Mouse (Mus musculus) midbrain, embryonic 11.5 days (tissue): ENCODE data around the gene Tecpr2. TPM values are rescaled to one million over a fixed set of nuclear protein-coding genes. Genes with fewer than 3 reads are reported as not detected.

Experiments used
- ATAC-seq: fragments of 200-750 bp; cut with Nextera tagmentation; 2 replicates; pipeline ENCODE4 v1.8.0; 2017; ENCODE audit warnings: moderate TSS enrichment, moderate library complexity; ENCODE audit not compliant: low FRiP score
- DNase-seq: peaks from one replicate; pipeline ENCODE4 v3.0.0; 2015; ENCODE audit warnings: low spot score; ENCODE audit errors: missing footprints
- H3K27ac ChIP-seq: fragments of 300-500 bp; sonication (generic); 2 replicates; pipeline ENCODE4 v1.5.1; 2014; ENCODE audit warnings: low read depth, low read length
- H3K27me3 ChIP-seq: fragments of 300-500 bp; sonication (generic); 2 replicates; pipeline ENCODE4 v1.6.1; 2014; ENCODE audit warnings: mild to moderate bottlenecking, low read length, moderate library complexity, mixed read lengths; ENCODE audit not compliant: control insufficient read depth, insufficient read depth
- H3K36me3 ChIP-seq: fragments of 300-500 bp; sonication (generic); 2 replicates; pipeline ENCODE4 v1.6.1; 2014; ENCODE audit warnings: mild to moderate bottlenecking, low read length, moderate library complexity, mixed read lengths; ENCODE audit not compliant: control insufficient read depth, insufficient read depth
- H3K4me1 ChIP-seq: fragments of 300-500 bp; sonication (generic); 2 replicates; pipeline ENCODE4 v1.6.1; 2014; ENCODE audit warnings: low read length; ENCODE audit not compliant: control insufficient read depth, insufficient read depth
- H3K4me2 ChIP-seq: fragments of 300-500 bp; sonication (generic); 2 replicates; pipeline ENCODE4 v1.6.1; 2014; ENCODE audit warnings: mild to moderate bottlenecking, moderate library complexity
- H3K4me3 ChIP-seq: fragments of 300-500 bp; sonication (generic); 2 replicates; pipeline ENCODE4 v1.5.1; 2014; ENCODE audit warnings: low read depth, low read length
- H3K9ac ChIP-seq: fragments of 300-500 bp; sonication (generic); 2 replicates; pipeline ENCODE4 v1.6.1; 2014; ENCODE audit warnings: low read length
- H3K9me3 ChIP-seq: fragments of 300-500 bp; sonication (generic); 2 replicates; pipeline ENCODE4 v1.6.1; 2016; ENCODE audit warnings: low read length; ENCODE audit not compliant: control insufficient read depth
- WGBS: fragments of 180-500 bp; shearing (Covaris S2); extraction: QIAGEN DNeasy Blood & Tissue Kit; methylation state at CpG from one replicate; pipeline ENCODE4 v1.1.7; 2014; 5-methylcytosine and 5-hydroxymethylcytosine counted together
- polyA plus RNA-seq: library from polyadenylated mRNA; unstranded; fragments of >200 nt; fragmentation: Nextera tagmentation; extraction: Ambion mirVana; gene quantifications from 2 replicates; pipeline ENCODE4 v1.2.1, GENCODE M21; 2014

The Tecpr2 gene
- polyA plus RNA-seq, 1 experiment from 2014 or later, result 4.2 TPM

DNA sequence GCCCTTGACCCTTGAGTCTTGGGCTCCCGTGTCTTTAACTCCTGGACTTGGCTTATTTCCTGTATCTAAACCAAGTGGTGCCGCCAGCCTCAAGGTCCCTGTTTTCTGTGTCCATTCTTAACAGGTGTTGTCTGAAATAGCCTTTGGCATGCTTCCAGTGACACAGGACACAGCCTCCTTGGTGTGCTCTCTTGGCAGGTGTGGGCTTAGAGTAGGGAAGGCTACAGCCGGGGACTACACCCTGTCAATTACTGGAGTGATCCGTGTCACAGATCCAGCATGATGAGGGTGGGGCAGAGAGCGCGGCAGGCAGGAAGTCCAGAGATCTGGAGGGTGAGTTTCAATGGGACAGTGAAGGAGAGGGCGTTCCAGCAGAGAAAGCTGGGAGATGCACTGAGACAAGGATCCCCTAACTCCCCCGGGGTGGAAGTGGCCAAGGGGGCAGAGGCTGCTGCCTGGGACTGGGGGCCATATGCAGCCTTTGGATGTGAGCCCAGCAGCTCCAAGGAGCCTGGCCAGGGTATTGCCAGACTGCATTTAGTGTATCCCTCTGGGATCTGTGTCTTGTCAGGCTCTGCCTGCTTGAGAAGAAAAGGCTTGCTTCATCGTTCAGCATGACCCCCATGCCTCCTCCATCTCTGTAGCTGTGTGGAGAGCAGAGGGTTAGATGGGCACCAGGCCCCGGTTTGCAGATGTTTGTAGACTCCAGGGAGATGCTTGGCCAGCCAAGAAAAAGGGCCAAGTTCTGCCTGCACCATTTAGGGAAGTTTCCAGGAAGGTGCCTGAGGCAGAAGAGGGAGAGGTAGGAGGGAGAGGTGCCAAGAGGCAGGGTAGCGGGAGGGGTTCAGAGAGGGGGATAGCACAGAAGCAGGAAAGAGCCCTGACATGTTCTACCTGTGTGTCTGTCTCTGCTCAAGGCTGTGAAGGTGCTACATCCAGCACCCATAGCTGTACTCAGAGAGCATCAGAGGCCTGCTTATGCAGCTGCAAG is 119.7 kb downstream of the Tecpr2 start:
- no peak overlapping the region for H3K9ac ChIP-seq
- H3K36me3 ChIP-seq, result no peaks in the 10 kb centered on the region
- ATAC-seq, result no peak
- 79% methylated on average over 11 of the region's 11 CpGs for WGBS
- peak; percentile 81 for DNase-seq
- H3K27ac ChIP-seq, result no peak overlapping the region
- no peaks in the 10 kb centered on the region for H3K27me3 ChIP-seq
- H3K4me3 ChIP-seq, result no peak overlapping the region
- H3K4me1 ChIP-seq, result no peaks in the 10 kb centered on the region
- H3K9me3 ChIP-seq, result no peaks in the 10 kb centered on the region
- no peak overlapping the region for H3K4me2 ChIP-seq

DNA sequence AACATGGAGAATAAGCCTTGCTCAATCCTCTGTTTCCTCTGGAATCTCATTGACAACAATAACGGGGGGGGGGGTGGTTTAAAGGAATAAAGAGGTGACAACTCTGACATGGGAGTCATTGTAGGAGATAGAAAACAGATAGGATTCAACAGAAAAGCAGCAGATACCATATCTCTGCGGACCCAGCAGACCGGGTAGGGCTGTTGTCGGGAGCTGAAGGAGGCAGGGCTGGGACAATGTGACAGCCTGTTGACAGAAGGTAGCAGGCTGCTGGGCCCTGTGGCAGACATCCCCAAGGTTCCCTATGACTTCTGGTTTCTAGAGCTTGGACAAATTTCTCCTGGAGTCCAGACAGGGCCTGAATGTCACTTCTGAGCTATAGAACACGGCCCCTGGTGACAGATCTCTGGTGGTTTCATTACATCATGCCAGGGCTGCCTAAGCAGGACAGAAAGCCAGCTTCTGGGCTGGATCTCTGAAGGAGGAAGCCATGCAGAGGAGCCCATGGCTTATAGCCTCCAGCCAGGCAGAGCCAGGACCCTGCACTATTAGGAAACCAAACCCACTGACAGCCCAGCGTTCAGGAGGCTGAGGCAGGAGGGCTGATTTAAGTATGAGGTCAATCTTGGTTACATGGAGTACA is 120.7 kb downstream of the Tecpr2 start:
- Histone ChIP-seq H3K27ac (no peak overlapping the region), H3K9ac (no peak overlapping the region), H3K4me1 (no peaks in the 10 kb centered on the region), H3K9me3 (no peaks in the 10 kb centered on the region), H3K36me3 (no peaks in the 10 kb centered on the region), H3K4me3 (no peak overlapping the region), H3K27me3 (no peaks in the 10 kb centered on the region), H3K4me2 (no peak overlapping the region)
- WGBS, result 80% methylated on average over 6 of the region's 6 CpGs
- DNase-seq (peak; percentile 67), ATAC-seq (no peak)

DNA sequence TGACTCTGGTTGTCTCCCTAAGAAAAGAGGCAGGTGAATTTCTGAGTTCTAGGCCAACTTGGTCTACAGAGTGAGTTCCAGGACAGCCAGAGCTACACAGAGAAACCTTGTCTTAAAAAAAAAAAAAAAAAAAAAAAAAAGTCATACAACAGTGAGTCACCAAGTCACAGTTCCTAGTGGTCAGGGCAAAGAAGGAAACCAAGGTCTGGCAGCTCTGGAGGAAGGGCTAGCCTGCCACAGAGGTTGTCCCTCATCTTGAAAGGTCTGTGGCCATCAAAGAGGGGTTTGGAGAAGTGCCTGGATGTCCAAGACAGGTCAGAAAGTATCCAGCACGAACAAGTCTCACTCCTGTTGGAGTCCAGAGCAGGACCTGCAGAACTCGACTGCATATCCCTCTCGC is 127.7 kb downstream of the Tecpr2 start:
- H3K4me1 ChIP-seq, result no peaks in the 10 kb centered on the region
- H3K9ac ChIP-seq, result no peak overlapping the region
- ATAC-seq (no peak), DNase-seq (peak; percentile 39)
- no peaks in the 10 kb centered on the region for H3K36me3 ChIP-seq
- 85% methylated on average over 3 of the region's 3 CpGs for WGBS
- H3K27ac ChIP-seq, result no peak overlapping the region
- no peaks in the 10 kb centered on the region for H3K9me3 ChIP-seq
- no peak overlapping the region for H3K4me2 ChIP-seq
- no peak overlapping the region for H3K4me3 ChIP-seq
- no peaks in the 10 kb centered on the region for H3K27me3 ChIP-seq

- 93% methylated on average over 11 of the region's 11 CpGs for WGBS
- Histone ChIP-seq H3K4me2 (no peak overlapping the region), H3K9me3 (no peaks in the 10 kb centered on the region), H3K36me3 (no peaks in the 10 kb centered on the region), H3K27me3 (no peaks in the 10 kb centered on the region), H3K4me1 (no peaks in the 10 kb centered on the region), H3K4me3 (no peak overlapping the region), H3K27ac (no peak overlapping the region), H3K9ac (no peak overlapping the region)
- ATAC-seq, result no peak
- peak; percentile 77 for DNase-seq
Observed at GRCm38 (mm10) chr12:111018068-111018467, 129.0 kb downstream of the Tecpr2 start.

DNA sequence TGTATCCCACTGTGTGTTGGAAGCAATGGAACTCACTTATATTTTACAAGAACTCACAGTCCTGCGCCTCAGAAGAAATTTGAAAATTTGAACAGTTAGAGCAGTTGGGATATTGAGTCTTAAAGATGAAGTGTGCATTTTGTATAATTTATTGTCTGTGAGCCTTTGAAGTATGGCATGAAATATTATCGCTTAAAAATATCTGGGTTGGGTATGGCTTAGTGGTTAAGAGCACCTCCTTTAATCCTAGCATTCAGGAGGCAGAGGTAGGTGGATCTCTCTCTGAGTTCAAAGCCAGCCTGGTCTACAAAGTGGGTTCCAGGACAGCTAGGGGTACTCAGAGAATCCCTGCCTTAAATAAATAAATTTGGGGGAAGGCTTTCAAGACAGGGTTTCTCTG is 130.0 kb downstream of the Tecpr2 start:
- H3K36me3 ChIP-seq, result no peaks in the 10 kb centered on the region
- no peak overlapping the region for H3K27ac ChIP-seq
- H3K4me2 ChIP-seq, result no peak overlapping the region
- no peaks in the 10 kb centered on the region for H3K4me1 ChIP-seq
- H3K27me3 ChIP-seq, result no peaks in the 10 kb centered on the region
- WGBS, result 88% methylated on average over 2 of the region's 2 CpGs
- DNase-seq (peak; percentile 21), ATAC-seq (no peak)
- H3K9ac ChIP-seq, result no peak overlapping the region
- no peaks in the 10 kb centered on the region for H3K9me3 ChIP-seq
- no peak overlapping the region for H3K4me3 ChIP-seq

DNA sequence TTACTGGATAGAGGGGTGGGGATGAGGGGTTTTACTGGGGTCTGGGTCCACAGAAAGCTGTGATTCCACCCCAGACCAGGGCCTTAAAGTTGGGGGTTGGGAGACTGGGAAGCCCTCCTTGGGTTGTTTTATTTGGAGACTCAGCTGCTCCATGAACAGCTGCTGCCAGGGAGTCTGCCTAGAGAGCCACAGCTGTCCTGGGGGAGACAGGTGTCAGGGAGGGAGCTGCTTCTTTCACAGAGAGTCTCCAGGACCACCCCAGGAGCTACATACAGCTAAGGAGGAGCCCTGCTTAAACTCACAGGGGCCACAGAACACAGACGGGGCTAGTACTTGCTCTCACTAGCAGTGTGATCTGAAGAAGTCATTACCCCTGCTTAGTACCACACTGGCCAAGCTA is 132.1 kb downstream of the Tecpr2 start:
- WGBS, result 14% methylated on average over 1 of the region's 1 CpGs
- Histone ChIP-seq H3K4me1 (no peaks in the 10 kb centered on the region), H3K27ac (no peak overlapping the region), H3K27me3 (no peaks in the 10 kb centered on the region), H3K4me2 (no peak overlapping the region), H3K36me3 (no peaks in the 10 kb centered on the region), H3K9me3 (no peaks in the 10 kb centered on the region), H3K9ac (no peak overlapping the region), H3K4me3 (no peak overlapping the region)
- no peak for ATAC-seq
- DNase-seq, result no peak

DNA sequence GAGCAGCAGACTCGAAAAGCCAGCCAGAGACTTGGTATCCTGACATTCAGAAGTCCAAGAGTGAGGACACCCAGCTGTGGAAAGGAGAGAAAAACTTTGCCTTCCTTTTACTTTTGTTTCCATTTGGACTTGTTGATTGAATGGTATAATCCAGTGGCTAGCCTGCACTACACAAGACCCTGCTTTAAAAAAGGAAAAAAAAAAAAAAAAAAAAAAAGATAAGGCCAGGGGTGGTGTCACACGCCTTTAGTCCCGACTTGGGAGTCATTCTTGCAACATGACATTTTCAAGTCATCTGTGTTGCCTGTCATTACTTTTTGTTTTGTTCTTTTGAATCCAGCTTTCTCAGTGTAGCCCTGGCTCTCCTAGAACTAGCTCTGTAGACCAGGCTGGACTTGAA is 132.5 kb downstream of the Tecpr2 start:
- H3K4me3 ChIP-seq, result no peak overlapping the region
- no peak overlapping the region for H3K4me2 ChIP-seq
- no peaks in the 10 kb centered on the region for H3K4me1 ChIP-seq
- H3K27me3 ChIP-seq, result no peaks in the 10 kb centered on the region
- ATAC-seq, result no peak
- no peak for DNase-seq
- H3K9ac ChIP-seq, result no peak overlapping the region
- H3K27ac ChIP-seq, result no peak overlapping the region
- no peaks in the 10 kb centered on the region for H3K9me3 ChIP-seq
- WGBS, result 63% methylated on average over 3 of the region's 3 CpGs
- H3K36me3 ChIP-seq, result no peaks in the 10 kb centered on the region
